Mouse (Mus musculus) lung, postnatal 0 days (tissue): Measurements from ENCODE around the gene Vsir. TPM values are rescaled to one million over a fixed set of nuclear protein-coding genes. Genes with fewer than 3 reads are reported as not detected.
A peak's percentile ranks its signal among the peaks of the same experiment; 100 is the strongest.

Experiments used
- ATAC-seq: fragments of 200-750 bp; cut with Nextera tagmentation; 2 replicates; pipeline ENCODE4 v1.8.0; 2017; ENCODE audit warnings: moderate library complexity
- DNase-seq: peaks from one replicate; pipeline ENCODE4 v3.0.0-alpha.2; 2016; ENCODE audit warnings: low spot score
- H3K27ac ChIP-seq: fragments of 300-500 bp; sonication (generic); 2 replicates; pipeline ENCODE4 v1.5.1; 2014; ENCODE audit warnings: antibody characterized with exemption, mild to moderate bottlenecking, low read length, mixed read lengths
- H3K27me3 ChIP-seq: fragments of 300-500 bp; sonication (generic); replicated peaks from 2 replicates; pipeline ENCODE4 v1.6.1; 2014; ENCODE audit warnings: low read length, mixed read lengths; ENCODE audit not compliant: insufficient read depth
- H3K36me3 ChIP-seq: fragments of 300-500 bp; sonication (generic); 2 replicates; pipeline ENCODE4 v1.6.1; 2014; ENCODE audit warnings: low read length, mixed read lengths; ENCODE audit not compliant: insufficient read depth
- H3K4me1 ChIP-seq: fragments of 300-500 bp; sonication (generic); 2 replicates; pipeline ENCODE4 v1.6.1; 2014; ENCODE audit warnings: antibody characterized with exemption, low read depth, low read length, mixed read lengths; ENCODE audit not compliant: insufficient read depth
- H3K4me2 ChIP-seq: fragments of 300-500 bp; sonication (generic); replicated peaks from 2 replicates; pipeline ENCODE4 v1.6.1; 2014; ENCODE audit warnings: low read depth, mild to moderate bottlenecking, low read length, moderate library complexity, mixed read lengths
- H3K4me3 ChIP-seq: fragments of 300-500 bp; sonication (generic); 2 replicates; pipeline ENCODE4 v1.5.1; 2014; ENCODE audit warnings: low read depth, low read length
- H3K9ac ChIP-seq: fragments of 300-500 bp; sonication (generic); replicated peaks from 2 replicates; pipeline ENCODE4 v1.6.1; 2014; ENCODE audit warnings: low read depth, mild to moderate bottlenecking
- H3K9me3 ChIP-seq: fragments of 300-500 bp; sonication (generic); 2 replicates; pipeline ENCODE4 v1.6.1; 2016; ENCODE audit warnings: low read length, mixed read lengths
- CTCF ChIP-seq: IDR thresholded peaks from 2 replicates; pipeline ENCODE4 v1.5.1; 2016; ENCODE audit warnings: antibody characterized with exemption, mild to moderate bottlenecking
- EP300 ChIP-seq: IDR thresholded peaks from 2 replicates; pipeline ENCODE4 v1.6.1; 2016; ENCODE audit warnings: antibody characterized with exemption, mild to moderate bottlenecking, control low read depth
- WGBS: fragments of 180-500 bp; shearing (Covaris S2); extraction: QIAGEN DNeasy Blood & Tissue Kit; methylation state at CpG from one replicate; pipeline ENCODE4 v1.1.7; 2014; 5-methylcytosine and 5-hydroxymethylcytosine counted together
- polyA plus RNA-seq: library from polyadenylated mRNA; unstranded; fragments of >200 nt; fragmentation: Nextera tagmentation; extraction: Ambion mirVana; gene quantifications from 2 replicates; pipeline ENCODE4 v1.2.1, GENCODE M21; 2015

The Vsir gene
- polyA plus RNA-seq: 13.7 and 19.7 TPM in 2 replicates

GRCm38 (mm10) chr10:60346701-60347405, at the start of gene Vsir:
Gene Vsir (plus strand): TSS chr10:60346851.
- peak within 1 kb of the TSS; percentile 64 for H3K4me2 ChIP-seq
- peak within 1 kb of the TSS; percentile 43 for H3K4me3 ChIP-seq
- DNase-seq (peak; percentile 90), ATAC-seq (peak; percentile 69)
- WGBS: under 1% methylated on average over 37 of the region's 37 CpGs
- H3K9ac ChIP-seq: peak within 1 kb of the TSS; percentile 51
- no peak for TF ChIP-seq EP300
- TF ChIP-seq CTCF: peak; percentile 87
- H3K36me3 ChIP-seq: no peaks in the 10 kb centered on the region
- peaks cover 27% of the 10 kb centered on the region for H3K4me1 ChIP-seq
- H3K27me3 ChIP-seq: no peaks in the 10 kb centered on the region
- peak within 1 kb of the TSS; percentile 87 for H3K27ac ChIP-seq
- no peaks in the 10 kb centered on the region for H3K9me3 ChIP-seq

- TF ChIP-seq CTCF (no peak), EP300 (no peak)
- ATAC-seq: no peak
- Histone ChIP-seq H3K36me3 (peaks cover 38% of the 10 kb centered on the region), H3K4me1 (no peaks in the 10 kb centered on the region), H3K27ac (no peak overlapping the region), H3K9me3 (no peaks in the 10 kb centered on the region), H3K9ac (no peak overlapping the region), H3K27me3 (no peaks in the 10 kb centered on the region), H3K4me2 (no peak overlapping the region), H3K4me3 (no peak overlapping the region)
- 92% methylated on average over 12 of the region's 12 CpGs for WGBS
- no peak for DNase-seq
These were observed 47.0 kb upstream of the Vsir start for GRCm38 (mm10) chr10:60299636-60300035.

GRCm38 (mm10) chr10:60303419-60303818, 43.2 kb upstream of the Vsir start:
- no peak for TF ChIP-seq CTCF
- TF ChIP-seq EP300: no peak
- 84% methylated on average over 17 of the region's 17 CpGs for WGBS
- ATAC-seq (no peak), DNase-seq (no peak)
- Histone ChIP-seq H3K27me3 (no peaks in the 10 kb centered on the region), H3K9me3 (no peaks in the 10 kb centered on the region), H3K36me3 (peaks cover 26% of the 10 kb centered on the region), H3K27ac (no peak overlapping the region), H3K4me2 (no peak overlapping the region), H3K9ac (no peak overlapping the region), H3K4me3 (no peak overlapping the region), H3K4me1 (no peaks in the 10 kb centered on the region)

- Histone ChIP-seq H3K27me3 (no peaks in the 10 kb centered on the region), H3K4me2 (no peak overlapping the region), H3K36me3 (peaks cover 11% of the 10 kb centered on the region), H3K9me3 (no peaks in the 10 kb centered on the region), H3K4me3 (no peak overlapping the region), H3K9ac (no peak overlapping the region), H3K4me1 (no peaks in the 10 kb centered on the region), H3K27ac (no peak overlapping the region)
- DNase-seq (peak; percentile 92), ATAC-seq (peak; percentile 83)
- TF ChIP-seq EP300: no peak
- peak; percentile 95 for TF ChIP-seq CTCF
- WGBS: 62% methylated on average over 15 of the region's 15 CpGs
These were observed 41.6 kb upstream of the Vsir start for GRCm38 (mm10) chr10:60304854-60305628.

- H3K9me3 ChIP-seq: no peaks in the 10 kb centered on the region
- 87% methylated on average over 13 of the region's 13 CpGs for WGBS
- DNase-seq (no peak), ATAC-seq (no peak)
- no peak overlapping the region for H3K4me2 ChIP-seq
- no peak overlapping the region for H3K9ac ChIP-seq
- no peak overlapping the region for H3K4me3 ChIP-seq
- no peaks in the 10 kb centered on the region for H3K36me3 ChIP-seq
- H3K4me1 ChIP-seq: no peaks in the 10 kb centered on the region
- TF ChIP-seq CTCF: no peak
- TF ChIP-seq EP300: no peak
- H3K27me3 ChIP-seq: no peaks in the 10 kb centered on the region
- no peak overlapping the region for H3K27ac ChIP-seq
These were observed 36.0 kb upstream of the Vsir start for GRCm38 (mm10) chr10:60310629-60311028.

GRCm38 (mm10) chr10:60313606-60314005, 33.0 kb upstream of the Vsir start:
- H3K4me3 ChIP-seq: no peak overlapping the region
- no peak overlapping the region for H3K27ac ChIP-seq
- H3K9ac ChIP-seq: no peak overlapping the region
- DNase-seq: no peak
- H3K4me2 ChIP-seq: no peak overlapping the region
- no peaks in the 10 kb centered on the region for H3K27me3 ChIP-seq
- TF ChIP-seq CTCF: no peak
- no peak for TF ChIP-seq EP300
- H3K36me3 ChIP-seq: no peaks in the 10 kb centered on the region
- no peak for ATAC-seq
- no peaks in the 10 kb centered on the region for H3K4me1 ChIP-seq
- H3K9me3 ChIP-seq: no peaks in the 10 kb centered on the region
- 81% methylated on average over 5 of the region's 5 CpGs for WGBS
